Mouse (Mus musculus) small intestine, adult 2 months (tissue): ENCODE data around the gene Unc45a.

Experiments used
- CTCF ChIP-seq: fragments of 200-500 bp; IDR thresholded peaks from 2 replicates; pipeline ENCODE4 v1.5.1; 2012; ENCODE audit warnings: low read depth, mild to moderate bottlenecking, control low read depth, inconsistent platforms, low read length, moderate library complexity, mixed read lengths; ENCODE audit not compliant: insufficient replicate concordance, insufficient read length; ENCODE audit errors: extremely low read depth
- POLR2A ChIP-seq: fragments of 200-500 bp; IDR thresholded peaks from 2 replicates; pipeline ENCODE4 v1.6.1; 2012; ENCODE audit warnings: low read depth, mild to moderate bottlenecking, control low read depth, inconsistent platforms, low read length, moderate library complexity

GRCm38 (mm10) chr7:80325292-80325868, 15.4 kb downstream of the Unc45a start:
- no peak for TF ChIP-seq CTCF
- no peak for TF ChIP-seq POLR2A
